7 mouse cellular contexts compared by ENCODE assay signal in the genomic region with DNA sequence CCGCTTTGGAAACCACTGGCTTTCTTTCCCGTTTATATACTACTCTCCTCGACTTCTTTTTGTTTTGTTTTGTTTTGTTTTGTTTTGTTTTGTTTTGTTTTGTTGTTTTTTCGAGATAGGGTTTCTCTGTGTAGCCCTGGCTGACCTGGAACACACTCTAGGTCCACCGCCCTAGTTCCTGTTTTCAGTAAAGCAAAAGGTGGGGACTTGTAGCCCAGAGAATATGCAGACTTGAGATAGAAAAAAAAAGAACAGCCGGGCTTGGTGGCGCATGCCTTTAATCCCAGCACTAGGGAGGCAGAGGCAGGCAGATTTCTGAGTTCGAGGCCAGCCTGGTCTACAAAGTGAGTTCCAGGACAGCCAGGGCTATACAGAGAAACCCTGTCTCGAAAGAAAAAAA. TPM values are rescaled to one million over a fixed set of nuclear protein-coding genes. Genes with fewer than 3 reads are reported as not detected.
DNase-seq lines count a peak whose midpoint lies in the region; ATAC-seq and TF ChIP-seq lines count a peak whose summit lies in the region.
"Not testable (repeated sequence)": the region's sequence is repeated elsewhere in the genome, so short reads cannot be mapped to it uniquely, and the experiment has no call there.

No protein-coding gene starts in this region.

- DNase-seq in MEL-GATA-1-ER (ENCODE audit: extremely low read depth, low read depth): peak; percentile 74
- not testable (repeated sequence) for DNase-seq in limb, embryonic 14.5 days (ENCODE audit: low spot score)
- DNase-seq in lung, postnatal 36 days: peak; percentile 17

- not testable (repeated sequence) for TF ChIP-seq POLR2A in limb, embryonic 14.5 days (IDR thresholded peaks at IDR 0.05; ENCODE audit: borderline replicate concordance, extremely low read depth, insufficient read depth, insufficient read length)

- not testable (repeated sequence) for H3K9me3 ChIP-seq in forebrain, embryonic 13.5 days (replicated peaks); heart, embryonic 14.5 days (ENCODE audit: control insufficient read depth, low read length); intestine, embryonic 15.5 days; limb, embryonic 14.5 days (ENCODE audit: control insufficient read depth, low read length); neural tube, embryonic 12.5 days

- peak overlapping the region; percentile 70; the same call in 1 of the 2 replicates for H3K4me3 ChIP-seq in forebrain, embryonic 13.5 days
- H3K4me3 ChIP-seq in heart, embryonic 14.5 days (ENCODE audit: control insufficient read depth in 1 of 2, insufficient read depth in 1 of 2, low read depth in 1 of 2, low read length in 2 of 2): peak overlapping the region in 1 of 2 experiments; percentile 60; a peak in 2 of 4 replicates
- peak overlapping the region; percentile 76; the same call in 1 of the 2 replicates for H3K4me3 ChIP-seq in intestine, embryonic 15.5 days (replicated peaks)
- peak overlapping the region; percentile 79; the same call in 1 of the 2 replicates for H3K4me3 ChIP-seq in limb, embryonic 14.5 days (replicated peaks; ENCODE audit: low read length)
- H3K4me3 ChIP-seq in neural tube, embryonic 12.5 days: not testable (repeated sequence)

- ATAC-seq in forebrain, embryonic 13.5 days; heart, embryonic 14.5 days (ENCODE audit: insufficient number of reproducible peaks, insufficient read depth, low FRiP score, low read depth); intestine, embryonic 15.5 days; limb, embryonic 14.5 days (ENCODE audit: low FRiP score, low read depth); neural tube, embryonic 12.5 days (ENCODE audit: low FRiP score, low read depth): not testable (repeated sequence)

- WGBS in forebrain, embryonic 13.5 days: 73% methylated on average over 9 of the region's 9 CpGs
- WGBS in heart, embryonic 14.5 days: 70% methylated on average over 9 of the region's 9 CpGs
- 67% methylated on average over 9 of the region's 9 CpGs for WGBS in intestine, embryonic 15.5 days
- WGBS in limb, embryonic 14.5 days: 74% methylated on average over 9 of the region's 9 CpGs
- WGBS in neural tube, embryonic 12.5 days: 77% methylated on average over 9 of the region's 9 CpGs

- peak overlapping the region; percentile 80 for H3K4me2 ChIP-seq in forebrain, embryonic 13.5 days
- H3K4me2 ChIP-seq in heart, embryonic 14.5 days (ENCODE audit: low read length): peak overlapping the region; percentile 80
- peak overlapping the region; percentile 75 for H3K4me2 ChIP-seq in intestine, embryonic 15.5 days (replicated peaks)
- H3K4me2 ChIP-seq in limb, embryonic 14.5 days (replicated peaks; ENCODE audit: low read depth, low read length, severe bottlenecking): peak overlapping the region; percentile 60
- peak overlapping the region; percentile 83 for H3K4me2 ChIP-seq in neural tube, embryonic 12.5 days (replicated peaks)

- not testable (repeated sequence) for H3K4me1 ChIP-seq in forebrain, embryonic 13.5 days; heart, embryonic 14.5 days (ENCODE audit: control insufficient read depth in 2 of 2, insufficient read depth in 2 of 2, low read length in 2 of 2); intestine, embryonic 15.5 days (replicated peaks); limb, embryonic 14.5 days (ENCODE audit: control insufficient read depth, insufficient read depth, low read length); neural tube, embryonic 12.5 days

- H3K9ac ChIP-seq in forebrain, embryonic 13.5 days; limb, embryonic 14.5 days (ENCODE audit: low read depth, low read length, severe bottlenecking); neural tube, embryonic 12.5 days: not testable (repeated sequence)
- peak overlapping the region; percentile 71; the same call in 1 of the 2 replicates for H3K9ac ChIP-seq in heart, embryonic 14.5 days (ENCODE audit: low read length)
- H3K9ac ChIP-seq in intestine, embryonic 15.5 days: peak overlapping the region; percentile 33; the same call in 1 of the 2 replicates

- H3K36me3 ChIP-seq in forebrain, embryonic 13.5 days (ENCODE audit: poor library complexity, severe bottlenecking); heart, embryonic 14.5 days (ENCODE audit: control insufficient read depth, insufficient read depth, low read length); intestine, embryonic 15.5 days; limb, embryonic 14.5 days (ENCODE audit: control insufficient read depth, insufficient read depth, low read length); neural tube, embryonic 12.5 days: not testable (repeated sequence)

- not testable (repeated sequence) for H3K27me3 ChIP-seq in forebrain, embryonic 13.5 days; heart, embryonic 14.5 days (ENCODE audit: control insufficient read depth, insufficient read depth, low read length); intestine, embryonic 15.5 days (replicated peaks); limb, embryonic 14.5 days (ENCODE audit: control insufficient read depth, insufficient read depth, low read length); neural tube, embryonic 12.5 days (replicated peaks)

- not testable (repeated sequence) for H3K27ac ChIP-seq in forebrain, embryonic 13.5 days; intestine, embryonic 15.5 days; limb, embryonic 14.5 days (replicated peaks; ENCODE audit: low read depth, low read length); neural tube, embryonic 12.5 days
- H3K27ac ChIP-seq in heart, embryonic 14.5 days (replicated peaks in 1 of 2; ENCODE audit: control insufficient read depth in 1 of 2, insufficient read depth in 1 of 2, low read depth in 2 of 2, low read length in 2 of 2): peak overlapping the region in 1 of 2 experiments; percentile 86; a peak in 2 of 4 replicates

RNA-seq across cellular contexts. Expression of a gene that starts 0.7 kb away (rescaled TPM):
- 4.6 and 4.9 TPM in 2 replicates for polyA plus RNA-seq in forebrain, embryonic 13.5 days (2015; fragmentation: Nextera tagmentation; extraction: Ambion mirVana)
- polyA plus RNA-seq in heart, embryonic 14.5 days (2014; fragmentation: Nextera tagmentation; extraction: Ambion mirVana): 6.0 and 8.1 TPM in 2 replicates
- 4.4 and 5.4 TPM in 2 replicates for polyA plus RNA-seq in intestine, embryonic 15.5 days (2015; fragmentation: Nextera tagmentation; extraction: Ambion mirVana)
- polyA plus RNA-seq in limb, embryonic 14.5 days (2012; rRNA removed): 10.6 and 11.0 TPM in 2 replicates
- polyA plus RNA-seq in limb, embryonic 14.5 days (2014; fragmentation: Nextera tagmentation; extraction: Ambion mirVana): 6.1 and 6.8 TPM in 2 replicates
- polyA plus RNA-seq in neural tube, embryonic 12.5 days (2016; fragmentation: Nextera tagmentation; extraction: Ambion mirVana): 3.9 and 4.2 TPM in 2 replicates
